Mouse (Mus musculus): ENCODE results near the gene Ttll9. TPM values are rescaled to one million over a fixed set of nuclear protein-coding genes. Genes with fewer than 3 reads are reported as not detected.
A peak's percentile ranks its signal among the peaks of the same experiment; 100 is the strongest.

Ttll9 gene
- total and polyA plus RNA-seq, 3 experiments: 0.61 TPM; not detected in 2

GRCm38 (mm10) chr2:153051537-153051936 is 89.3 kb downstream of the Ttll9 start:
- Histone ChIP-seq H3K27me3 (ENCODE audit: control insufficient read depth, insufficient read depth, low read length) (peaks cover 3% of the 10 kb centered on the region; the same call in 1 of the 2 replicates), H3K4me3 (no peak overlapping the region), H3K79me2 (replicated peaks; ENCODE audit: control insufficient read depth, insufficient read depth, low read length) (no peaks in the 10 kb centered on the region), H3K9ac (ENCODE audit: low read depth, low read length) (no peak overlapping the region), H3K4me1 (ENCODE audit: control insufficient read depth, insufficient read depth, low read length) (no peaks in the 10 kb centered on the region; the same call in 1 of the 2 replicates), H3K27ac (no peak overlapping the region), H3K36me3 (ENCODE audit: control insufficient read depth, insufficient read depth, low read length) (no peaks in the 10 kb centered on the region)
- no peak for DNase-seq
- TF ChIP-seq POLR2A (IDR thresholded peaks at IDR 0.05; ENCODE audit: insufficient read depth, low read depth, low read length): no peak
- intact Hi-C loops (cut with DNase I): no loop called here
- WGBS: 64% methylated on average over 9 of the region's 9 CpGs

GRCm38 (mm10) chr2:153052700-153053351 is 90.5 kb downstream of the Ttll9 start:
- intact Hi-C loops (cut with DNase I): no loop called here
- WGBS: 10% methylated on average over 30 of the region's 30 CpGs
- H3K4me1 ChIP-seq (ENCODE audit: control insufficient read depth, insufficient read depth, low read length): no peaks in the 10 kb centered on the region; the same call in 1 of the 2 replicates
- H3K36me3 ChIP-seq (ENCODE audit: control insufficient read depth, insufficient read depth, low read length): no peaks in the 10 kb centered on the region
- no peak overlapping the region for H3K9ac ChIP-seq (ENCODE audit: low read depth, low read length)
- H3K27me3 ChIP-seq (ENCODE audit: control insufficient read depth, insufficient read depth, low read length): peaks cover 3% of the 10 kb centered on the region; the same call in 1 of the 2 replicates
- no peak overlapping the region for H3K27ac ChIP-seq
- TF ChIP-seq CTCF (IDR thresholded peaks at IDR 0.05): peak; percentile 41
- no peak for TF ChIP-seq EP300 (IDR thresholded peaks at IDR 0.05; ENCODE audit: insufficient read depth, low read depth, low read length)
- H3K4me3 ChIP-seq: no peak overlapping the region
- no peak for DNase-seq
- no peaks in the 10 kb centered on the region for H3K79me2 ChIP-seq (replicated peaks; ENCODE audit: control insufficient read depth, insufficient read depth, low read length)

GRCm38 (mm10) chr2:153053896-153054295 is 91.6 kb downstream of the Ttll9 start:
- 93% methylated on average over 8 of the region's 8 CpGs for WGBS
- Histone ChIP-seq H3K4me3 (no peak overlapping the region), H3K9ac (ENCODE audit: low read depth, low read length) (no peak overlapping the region), H3K27me3 (ENCODE audit: control insufficient read depth, insufficient read depth, low read length) (peaks cover 3% of the 10 kb centered on the region; the same call in 1 of the 2 replicates), H3K4me1 (ENCODE audit: control insufficient read depth, insufficient read depth, low read length) (no peaks in the 10 kb centered on the region; the same call in 1 of the 2 replicates), H3K27ac (no peak overlapping the region), H3K36me3 (ENCODE audit: control insufficient read depth, insufficient read depth, low read length) (no peaks in the 10 kb centered on the region), H3K79me2 (replicated peaks; ENCODE audit: control insufficient read depth, insufficient read depth, low read length) (no peaks in the 10 kb centered on the region)
- no peak for TF ChIP-seq EP300 (IDR thresholded peaks at IDR 0.05; ENCODE audit: insufficient read depth, low read depth, low read length)
- no peak for TF ChIP-seq POLR2A (IDR thresholded peaks at IDR 0.05; ENCODE audit: insufficient read depth, low read depth, low read length)
- no peak for TF ChIP-seq CTCF (IDR thresholded peaks at IDR 0.05)
- no peak for DNase-seq
- intact Hi-C loops (cut with DNase I): no loop called here

GRCm38 (mm10) chr2:153055270-153055920 is 93.1 kb downstream of the Ttll9 start:
- intact Hi-C loops (cut with DNase I): no loop called here
- TF ChIP-seq CTCF (IDR thresholded peaks at IDR 0.05) (peak; percentile 59), POLR2A (IDR thresholded peaks at IDR 0.05; ENCODE audit: insufficient read depth, low read depth, low read length) (no peak)
- Histone ChIP-seq H3K36me3 (ENCODE audit: control insufficient read depth, insufficient read depth, low read length) (no peaks in the 10 kb centered on the region), H3K27ac (no peak overlapping the region), H3K4me3 (no peak overlapping the region), H3K27me3 (ENCODE audit: control insufficient read depth, insufficient read depth, low read length) (peaks cover 3% of the 10 kb centered on the region; the same call in 1 of the 2 replicates), H3K4me1 (ENCODE audit: control insufficient read depth, insufficient read depth, low read length) (no peaks in the 10 kb centered on the region; the same call in 1 of the 2 replicates), H3K79me2 (replicated peaks; ENCODE audit: control insufficient read depth, insufficient read depth, low read length) (no peaks in the 10 kb centered on the region), H3K9ac (ENCODE audit: low read depth, low read length) (no peak overlapping the region)
- no peak for DNase-seq
- 52% methylated on average over 6 of the region's 6 CpGs for WGBS

Other genes starting within 250 kb of the Ttll9 start
- 10 to 100 TPM; 56.5 to 59.8 TPM for gene Id1, start 226.2 kb upstream of the Ttll9 start, total RNA-seq (2021)
- 74.7 and 113 TPM in 2 replicates for gene Id1, start 226.2 kb upstream of the Ttll9 start, polyA plus RNA-seq (2012; rRNA removed)
- 10 to 100 TPM; 12.1 to 18.0 TPM for gene Cox4i2, start 208.3 kb upstream of the Ttll9 start, total RNA-seq (2021)
- gene Cox4i2, start 208.3 kb upstream of the Ttll9 start, polyA plus RNA-seq (2012; rRNA removed): 12.0 and 13.2 TPM in 2 replicates
- gene Bcl2l1, start 130.8 kb upstream of the Ttll9 start, total RNA-seq (2021): 100 to 1,000 TPM in 1 of 2 experiments, 10 to 100 TPM in 1; 51.9 to 102 TPM
- 48.1 and 51.2 TPM in 2 replicates for gene Bcl2l1, start 130.8 kb upstream of the Ttll9 start, polyA plus RNA-seq (2012; rRNA removed)
- gene Tpx2, start 114.5 kb upstream of the Ttll9 start, total RNA-seq (2021): 1 to 10 TPM in 1 of 2 experiments, under 1 TPM in 1; 0.75 to 1.1 TPM
- 0.18 and 0.50 TPM in 2 replicates for gene Tpx2, start 114.5 kb upstream of the Ttll9 start, polyA plus RNA-seq (2012; rRNA removed)
- under 1 TPM; 0.08 to 0.09 TPM for gene Mylk2, start 51.1 kb upstream of the Ttll9 start, total RNA-seq (2021)
- 0.18 and 0.29 TPM in 2 replicates for gene Mylk2, start 51.1 kb upstream of the Ttll9 start, polyA plus RNA-seq (2012; rRNA removed)
- 1 to 10 TPM; 1.7 to 3.5 TPM for gene Foxs1, start 29.3 kb upstream of the Ttll9 start, total RNA-seq (2021)
- gene Foxs1, start 29.3 kb upstream of the Ttll9 start, polyA plus RNA-seq (2012; rRNA removed): 9.0 and 10.5 TPM in 2 replicates
- gene Dusp15, start 10.8 kb upstream of the Ttll9 start, total RNA-seq (2021): not detected
- 0.25 and 0.26 TPM in 2 replicates for gene Dusp15, start 10.8 kb upstream of the Ttll9 start, polyA plus RNA-seq (2012; rRNA removed)
- 100 to 1,000 TPM; 117 to 127 TPM for gene Pdrg1, start 52.9 kb downstream of the Ttll9 start, total RNA-seq (2021)
- 125 and 186 TPM in 2 replicates for gene Pdrg1, start 52.9 kb downstream of the Ttll9 start, polyA plus RNA-seq (2012; rRNA removed)
- not detected for gene Xkr7, start 69.4 kb downstream of the Ttll9 start, total RNA-seq (2021)
- gene Xkr7, start 69.4 kb downstream of the Ttll9 start, polyA plus RNA-seq (2012; rRNA removed): 0.08 TPM in 1 of 2 replicates, not detected in the other
- 10 to 100 TPM; 13.3 to 15.9 TPM for gene Ccm2l, start 103.5 kb downstream of the Ttll9 start, total RNA-seq (2021)
- gene Ccm2l, start 103.5 kb downstream of the Ttll9 start, polyA plus RNA-seq (2012; rRNA removed): 43.4 and 44.3 TPM in 2 replicates
- gene Hck, start 146.0 kb downstream of the Ttll9 start, total RNA-seq (2021): 1 to 10 TPM; 1.5 TPM
- 1.9 and 2.9 TPM in 2 replicates for gene Hck, start 146.0 kb downstream of the Ttll9 start, polyA plus RNA-seq (2012; rRNA removed)
- gene Tm9sf4, start 198.8 kb downstream of the Ttll9 start, total RNA-seq (2021): 10 to 100 TPM; 43.3 to 51.8 TPM
- gene Tm9sf4, start 198.8 kb downstream of the Ttll9 start, polyA plus RNA-seq (2012; rRNA removed): 34.5 and 48.7 TPM in 2 replicates